Mouse (Mus musculus) A20 (cell line): ENCODE measurements around the gene Ednra.
"Not testable (repeated sequence)": the region's sequence is repeated elsewhere in the genome, so short reads cannot be mapped to it uniquely, and the experiment has no call there.

Experiments
- DNase-seq: peaks from one replicate; pipeline ENCODE4 v3.0.0-alpha.2; 2011; ENCODE audit warnings: low read depth, low spot score

Gene Ednra

GRCm38 (mm10) chr8:77718933-77719332 is 5.3 kb downstream of the Ednra start:
- no peak for DNase-seq

GRCm38 (mm10) chr8:77717036-77717435 is 7.2 kb downstream of the Ednra start:
- DNase-seq = no peak

GRCm38 (mm10) chr8:77714455-77714854 is 9.8 kb downstream of the Ednra start:
- no peak for DNase-seq

- no peak for DNase-seq
Observed at GRCm38 (mm10) chr8:77713688-77714087, 10.6 kb downstream of the Ednra start.

GRCm38 (mm10) chr8:77704768-77705167 is 19.5 kb downstream of the Ednra start:
- DNase-seq = no peak

- DNase-seq = no peak
Observed at GRCm38 (mm10) chr8:77698028-77698427, 26.2 kb downstream of the Ednra start.

GRCm38 (mm10) chr8:77696182-77696581 is 28.1 kb downstream of the Ednra start:
- no peak for DNase-seq

GRCm38 (mm10) chr8:77695486-77696058 is 28.7 kb downstream of the Ednra start:
- DNase-seq = no peak

- DNase-seq = no peak
Observed at GRCm38 (mm10) chr8:77695070-77695469, 29.2 kb downstream of the Ednra start.

GRCm38 (mm10) chr8:77694588-77694987 is 29.7 kb downstream of the Ednra start:
- no peak for DNase-seq

GRCm38 (mm10) chr8:77689421-77690059 is 34.7 kb downstream of the Ednra start:
- DNase-seq = not testable (repeated sequence)

- DNase-seq = no peak
Observed at GRCm38 (mm10) chr8:77688978-77689377, 35.3 kb downstream of the Ednra start.

GRCm38 (mm10) chr8:77684372-77684771 is 39.9 kb downstream of the Ednra start:
- no peak for DNase-seq

GRCm38 (mm10) chr8:77683356-77684106 is 40.7 kb downstream of the Ednra start:
- DNase-seq = no peak

- no peak for DNase-seq
Observed at GRCm38 (mm10) chr8:77682008-77682934, 42.0 kb downstream of the Ednra start.

GRCm38 (mm10) chr8:77672036-77672435 is 52.2 kb downstream of the Ednra start:
- DNase-seq = no peak

- no peak for DNase-seq
Observed at GRCm38 (mm10) chr8:77670612-77671363, 53.5 kb downstream of the Ednra start.

- no peak for DNase-seq
Observed at GRCm38 (mm10) chr8:77667916-77668315, 56.3 kb downstream of the Ednra start.

- no peak for DNase-seq
Observed at GRCm38 (mm10) chr8:77664901-77665300, 59.4 kb downstream of the Ednra start.

- DNase-seq = no peak
Observed at GRCm38 (mm10) chr8:77659534-77660080, 64.7 kb downstream of the Ednra start.

GRCm38 (mm10) chr8:77658356-77658755 is 65.9 kb downstream of the Ednra start:
- no peak for DNase-seq
